Mouse (Mus musculus): ENCODE measurements around the gene Iqsec1. TPM values are rescaled to one million over a fixed set of nuclear protein-coding genes. Genes with fewer than 3 reads are reported as not detected.
A peak's percentile ranks its signal among the peaks of the same experiment; 100 is the strongest.

Iqsec1 gene
- polyA plus RNA-seq, 1 experiment from 2014 or later, result 11.6 TPM

DNA sequence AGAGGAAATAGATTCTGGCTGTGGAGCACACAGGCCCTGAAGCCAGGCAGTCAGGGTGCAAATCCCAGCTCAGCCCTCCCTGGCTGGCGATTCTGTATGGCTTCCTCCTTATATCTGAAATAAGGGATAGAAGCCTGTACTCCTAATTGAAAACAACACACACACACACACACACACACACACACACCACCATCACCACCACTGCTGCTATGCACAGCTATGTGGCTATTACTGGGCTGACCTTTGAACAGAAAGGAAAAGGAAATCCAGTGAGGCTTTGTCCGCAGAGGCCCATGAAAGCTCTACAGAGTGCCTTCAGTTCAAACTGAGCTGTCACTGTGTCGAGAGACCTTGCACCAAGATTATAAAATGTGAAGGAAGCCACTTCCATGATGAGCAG lies 276.4 kb downstream of the Iqsec1 start:
- no peaks in the 10 kb centered on the region for H3K9me3 ChIP-seq
- no peak overlapping the region for H3K4me3 ChIP-seq
- 54% methylated on average over 3 of the region's 3 CpGs for WGBS
- H3K27ac ChIP-seq, result peak overlapping the region; percentile 8
- H3K36me3 ChIP-seq, result peaks cover 5% of the 10 kb centered on the region; the same call in 1 of the 2 replicates
- H3K4me1 ChIP-seq, result peaks cover 92% of the 10 kb centered on the region
- no peak overlapping the region for H3K9ac ChIP-seq
- H3K4me2 ChIP-seq, result no peak overlapping the region
- ATAC-seq (ENCODE audit: insufficient number of reproducible peaks, low FRiP score, low TSS enrichment, low read depth), result no peak
- no peaks in the 10 kb centered on the region for H3K27me3 ChIP-seq

DNA sequence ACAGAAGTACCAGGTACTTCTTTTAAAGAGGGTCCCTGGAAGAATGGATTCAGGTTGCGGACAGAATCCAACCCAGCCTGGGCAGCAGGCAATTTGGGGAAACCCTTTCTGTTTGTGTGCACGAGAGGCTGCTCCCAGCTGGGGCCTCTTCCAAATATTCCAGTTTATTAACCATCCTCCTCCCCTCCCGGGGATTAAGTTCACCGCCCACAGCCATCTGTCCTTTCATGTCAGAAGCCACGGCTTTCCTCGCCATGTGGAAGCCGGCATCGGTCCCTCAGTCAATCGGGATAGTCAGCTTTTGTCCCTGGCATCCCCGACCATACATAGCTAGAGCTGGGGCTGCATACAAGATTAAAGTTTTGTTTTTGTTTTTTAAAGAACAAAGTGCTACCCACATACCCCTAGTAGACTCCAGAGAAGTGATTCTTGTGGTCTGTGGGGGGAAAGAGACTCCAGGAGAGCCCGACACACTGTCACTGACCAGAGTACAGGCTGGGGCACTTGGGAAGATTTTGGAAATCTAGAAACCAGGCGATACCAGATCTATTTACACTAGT lies 276.9 kb downstream of the Iqsec1 start:
- Histone ChIP-seq H3K9me3 (no peaks in the 10 kb centered on the region), H3K4me3 (no peak overlapping the region), H3K36me3 (peaks cover 5% of the 10 kb centered on the region; the same call in 1 of the 2 replicates), H3K27ac (peak overlapping the region; percentile 8), H3K9ac (no peak overlapping the region), H3K4me1 (peaks cover 92% of the 10 kb centered on the region), H3K27me3 (no peaks in the 10 kb centered on the region), H3K4me2 (peak overlapping the region; percentile 15; the same call in 1 of the 2 replicates)
- WGBS, result 30% methylated on average over 12 of the region's 12 CpGs
- ATAC-seq (ENCODE audit: insufficient number of reproducible peaks, low FRiP score, low TSS enrichment, low read depth), result no peak

DNA sequence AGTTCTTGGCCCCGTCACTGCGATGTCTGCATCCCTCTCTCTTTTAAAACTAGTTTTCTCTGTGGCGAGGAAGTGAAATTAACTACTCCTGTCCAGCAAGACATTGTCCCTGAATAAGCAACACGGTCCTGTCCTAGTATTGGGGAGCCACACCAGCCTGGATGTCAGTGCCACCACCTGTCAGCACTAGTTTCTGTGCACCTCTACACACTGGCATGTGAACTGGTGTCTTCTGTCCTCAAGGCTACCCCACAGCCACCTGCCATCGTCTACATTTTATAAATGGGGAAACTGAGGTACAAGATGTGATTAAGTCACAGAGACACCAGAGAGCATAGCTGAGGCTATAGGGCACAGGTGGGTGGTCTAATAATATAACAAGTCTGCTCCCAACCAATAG lies 277.7 kb downstream of the Iqsec1 start:
- Histone ChIP-seq H3K27ac (no peak overlapping the region), H3K9me3 (no peaks in the 10 kb centered on the region), H3K27me3 (no peaks in the 10 kb centered on the region), H3K4me1 (peaks cover 94% of the 10 kb centered on the region), H3K36me3 (peaks cover 5% of the 10 kb centered on the region; the same call in 1 of the 2 replicates), H3K4me3 (no peak overlapping the region), H3K4me2 (no peak overlapping the region), H3K9ac (no peak overlapping the region)
- ATAC-seq (ENCODE audit: insufficient number of reproducible peaks, low FRiP score, low TSS enrichment, low read depth), result no peak
- 87% methylated on average over 5 of the region's 5 CpGs for WGBS

DNA sequence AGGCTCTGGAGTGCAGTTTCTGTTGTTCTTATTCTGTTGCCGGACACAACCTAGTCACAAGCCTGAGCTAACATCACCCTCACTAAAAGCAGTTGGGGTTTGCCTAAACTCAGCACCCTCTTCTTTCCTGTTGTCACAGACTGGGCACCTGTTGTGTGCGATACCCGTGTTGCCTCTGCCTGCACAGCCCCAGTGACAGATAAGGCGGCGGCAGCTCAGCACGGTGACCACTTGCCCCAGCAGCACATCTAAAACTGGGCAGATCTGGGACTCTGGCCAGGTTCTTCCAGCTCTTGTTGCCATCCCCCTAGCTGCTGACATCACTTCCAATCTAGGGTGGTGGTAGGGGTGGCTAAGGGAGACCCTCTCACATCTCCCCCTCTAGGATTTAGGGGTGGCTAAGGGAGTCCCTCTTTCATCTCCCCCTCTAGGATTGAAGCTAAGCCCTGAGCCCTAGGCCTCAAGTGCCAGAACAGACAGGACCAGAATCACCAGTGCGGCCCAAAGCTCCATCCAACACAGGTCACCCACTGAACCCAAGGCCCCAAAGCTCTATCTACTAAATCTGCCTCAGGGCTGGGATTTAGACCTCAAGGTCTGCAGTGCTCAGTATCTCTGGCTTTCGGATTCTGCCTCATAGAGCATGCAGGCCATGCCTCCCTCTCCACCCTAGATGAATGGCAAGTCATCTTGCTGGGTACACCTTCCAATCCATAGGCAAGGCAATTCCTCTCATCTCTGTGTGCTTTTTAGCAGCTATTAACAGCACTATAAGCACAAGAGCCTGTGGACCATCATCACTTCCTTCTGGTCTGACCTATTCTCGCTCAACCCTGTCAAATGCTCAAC lies 278.3 kb downstream of the Iqsec1 start:
- peaks cover 5% of the 10 kb centered on the region; the same call in 1 of the 2 replicates for H3K36me3 ChIP-seq
- no peak for ATAC-seq (ENCODE audit: insufficient number of reproducible peaks, low FRiP score, low TSS enrichment, low read depth)
- no peak overlapping the region for H3K4me3 ChIP-seq
- no peaks in the 10 kb centered on the region for H3K9me3 ChIP-seq
- H3K9ac ChIP-seq, result no peak overlapping the region
- no peak overlapping the region for H3K27ac ChIP-seq
- no peak overlapping the region for H3K4me2 ChIP-seq
- WGBS, result 89% methylated on average over 9 of the region's 9 CpGs
- no peaks in the 10 kb centered on the region for H3K27me3 ChIP-seq
- H3K4me1 ChIP-seq, result peaks cover 94% of the 10 kb centered on the region

DNA sequence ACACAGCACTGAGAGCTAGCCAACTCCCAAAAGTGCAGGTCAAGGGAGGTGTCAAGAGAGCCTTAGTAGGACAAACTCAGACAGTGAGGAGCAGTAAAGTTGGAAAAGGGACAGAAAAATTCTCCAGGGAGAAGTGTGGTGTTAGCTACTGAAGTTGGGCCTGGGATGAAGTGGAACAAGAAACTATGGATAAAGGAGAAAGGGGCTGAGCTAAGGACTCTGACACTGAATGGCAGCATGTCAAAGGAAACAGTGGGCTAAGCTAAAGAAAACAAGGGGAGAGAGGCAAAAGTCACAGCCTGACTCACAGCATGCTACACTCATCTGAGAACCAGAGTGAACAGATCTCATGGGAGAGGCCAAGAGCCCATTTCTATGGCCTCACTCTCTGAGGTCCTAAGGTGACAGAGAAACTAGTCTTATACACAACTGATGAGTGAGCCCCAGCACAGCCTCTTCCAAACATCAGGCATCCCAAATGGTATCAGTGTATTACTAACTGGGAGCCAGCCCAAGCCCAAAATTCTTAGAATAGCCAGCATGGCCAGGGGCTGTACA lies 280.3 kb downstream of the Iqsec1 start:
- no peak for ATAC-seq (ENCODE audit: insufficient number of reproducible peaks, low FRiP score, low TSS enrichment, low read depth)
- Histone ChIP-seq H3K27ac (peak overlapping the region; percentile 91; the same call in 1 of the 2 replicates), H3K36me3 (no peaks in the 10 kb centered on the region), H3K9me3 (no peaks in the 10 kb centered on the region), H3K4me1 (peaks cover 97% of the 10 kb centered on the region), H3K4me2 (no peak overlapping the region), H3K9ac (no peak overlapping the region), H3K27me3 (no peaks in the 10 kb centered on the region), H3K4me3 (no peak overlapping the region)

DNA sequence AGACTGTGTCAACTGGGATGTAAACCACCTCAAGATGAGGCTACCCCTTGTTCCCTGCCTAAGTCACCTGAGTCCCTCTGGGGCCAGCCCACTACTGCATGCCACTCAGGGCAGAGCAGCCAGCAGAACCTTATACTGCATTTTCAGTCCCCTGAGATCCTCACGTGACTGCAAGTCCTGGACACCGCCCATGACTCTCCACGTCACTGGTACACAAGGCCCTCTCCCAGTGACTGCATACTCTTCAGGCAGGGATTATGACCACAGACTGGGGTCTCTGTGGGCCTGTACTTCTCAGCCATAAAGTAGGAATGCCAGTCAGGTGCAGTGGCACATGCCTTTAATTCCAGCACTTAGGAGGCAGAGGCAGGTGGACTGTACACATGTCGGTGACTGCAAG lies 281.3 kb downstream of the Iqsec1 start:
- Histone ChIP-seq H3K9me3 (no peaks in the 10 kb centered on the region), H3K4me3 (no peak overlapping the region), H3K27me3 (no peaks in the 10 kb centered on the region), H3K4me2 (no peak overlapping the region), H3K4me1 (peaks cover 97% of the 10 kb centered on the region), H3K9ac (no peak overlapping the region), H3K27ac (peak overlapping the region; percentile 91), H3K36me3 (no peaks in the 10 kb centered on the region)
- 43% methylated on average over 4 of the region's 4 CpGs for WGBS
- ATAC-seq (ENCODE audit: insufficient number of reproducible peaks, low FRiP score, low TSS enrichment, low read depth), result peak; percentile 12; the same call in 1 of the 2 replicates

DNA sequence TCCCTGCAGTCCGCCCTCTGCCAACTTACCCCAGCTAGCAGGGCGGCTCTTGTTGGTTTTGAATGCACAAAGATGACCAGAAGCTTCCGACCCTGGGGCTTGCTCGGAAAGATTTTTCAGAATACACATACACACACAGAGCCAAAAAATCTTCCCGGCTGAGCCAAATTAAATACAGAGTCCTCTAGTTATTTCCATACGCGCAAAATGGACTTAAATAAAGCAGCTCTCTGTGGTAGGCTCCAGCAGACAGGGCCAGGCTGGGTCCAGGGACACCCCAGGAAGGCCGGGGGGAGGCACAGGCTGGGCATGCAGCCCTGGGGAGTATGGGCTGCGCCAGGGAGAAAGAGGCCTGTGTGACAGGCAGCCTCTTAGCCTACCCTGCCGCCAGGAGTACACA lies 282.0 kb downstream of the Iqsec1 start:
- H3K36me3 ChIP-seq, result no peaks in the 10 kb centered on the region
- peak overlapping the region; percentile 91 for H3K27ac ChIP-seq
- peak; percentile 77 for ATAC-seq (ENCODE audit: insufficient number of reproducible peaks, low FRiP score, low TSS enrichment, low read depth)
- peaks cover 96% of the 10 kb centered on the region for H3K4me1 ChIP-seq
- H3K4me2 ChIP-seq, result 0 out of 2 replicates have a peak overlapping the region, but pooled peaks have one; percentile 12
- 0 out of 2 replicates have a peak overlapping the region, but pooled peaks have one; percentile 14 for H3K9ac ChIP-seq
- no peaks in the 10 kb centered on the region for H3K9me3 ChIP-seq
- 36% methylated on average over 10 of the region's 10 CpGs for WGBS
- no peak overlapping the region for H3K4me3 ChIP-seq
- H3K27me3 ChIP-seq, result no peaks in the 10 kb centered on the region

DNA sequence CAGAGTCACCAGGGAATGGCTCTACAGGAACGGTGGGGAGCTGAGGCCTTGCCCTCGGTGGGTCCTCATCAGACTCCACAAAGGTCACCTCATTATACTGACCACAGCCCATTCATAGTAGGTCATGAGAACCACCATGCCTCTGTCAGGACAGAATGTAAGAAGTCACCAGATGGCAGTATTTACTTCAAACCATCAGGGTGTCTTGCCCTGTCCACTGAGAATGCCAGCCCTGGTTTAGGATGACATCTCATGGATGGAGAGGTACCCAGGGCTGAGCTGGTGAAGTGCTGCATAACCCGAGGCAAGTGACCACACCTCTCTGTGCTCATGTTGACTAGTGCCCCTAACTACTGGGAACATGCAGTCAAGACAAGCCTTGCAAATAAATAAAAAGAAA lies 282.7 kb downstream of the Iqsec1 start:
- H3K9ac ChIP-seq, result no peak overlapping the region
- H3K36me3 ChIP-seq, result no peaks in the 10 kb centered on the region
- H3K9me3 ChIP-seq, result no peaks in the 10 kb centered on the region
- 74% methylated on average over 3 of the region's 3 CpGs for WGBS
- H3K4me3 ChIP-seq, result no peak overlapping the region
- H3K27ac ChIP-seq, result peak overlapping the region; percentile 91
- H3K4me1 ChIP-seq, result peaks cover 96% of the 10 kb centered on the region
- ATAC-seq (ENCODE audit: insufficient number of reproducible peaks, low FRiP score, low TSS enrichment, low read depth), result no peak
- no peaks in the 10 kb centered on the region for H3K27me3 ChIP-seq
- no peak overlapping the region for H3K4me2 ChIP-seq

DNA sequence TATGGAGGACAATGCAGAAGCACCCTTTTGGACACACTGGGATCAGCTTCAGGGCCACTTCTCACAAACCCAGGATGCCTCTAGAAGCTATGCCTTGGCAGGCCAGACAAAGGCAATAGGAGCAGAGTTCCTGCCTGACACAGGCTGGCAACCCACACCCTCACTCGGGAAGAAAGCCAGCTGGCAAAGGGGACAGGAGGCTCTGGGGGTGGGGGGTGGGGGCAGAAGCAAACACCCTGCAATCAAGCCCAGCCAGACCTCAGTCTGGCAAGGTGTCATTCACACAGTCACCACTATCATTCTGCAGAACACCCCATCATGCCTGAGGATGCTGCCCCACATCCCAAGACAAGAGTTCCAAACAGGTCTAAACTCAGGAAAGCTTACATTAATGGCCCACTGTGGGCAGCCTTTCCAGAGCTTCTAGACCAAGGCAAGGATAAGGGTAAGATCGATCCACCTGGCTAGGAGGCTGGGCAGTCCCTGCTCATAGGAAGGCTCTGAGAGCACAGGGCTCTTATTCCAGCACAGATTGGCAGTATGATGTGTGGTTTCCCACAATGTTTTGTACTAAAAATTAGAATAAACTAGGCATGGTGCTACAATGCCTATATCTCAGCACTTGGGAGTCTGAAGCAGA lies 283.7 kb downstream of the Iqsec1 start:
- no peak overlapping the region for H3K9ac ChIP-seq

DNA sequence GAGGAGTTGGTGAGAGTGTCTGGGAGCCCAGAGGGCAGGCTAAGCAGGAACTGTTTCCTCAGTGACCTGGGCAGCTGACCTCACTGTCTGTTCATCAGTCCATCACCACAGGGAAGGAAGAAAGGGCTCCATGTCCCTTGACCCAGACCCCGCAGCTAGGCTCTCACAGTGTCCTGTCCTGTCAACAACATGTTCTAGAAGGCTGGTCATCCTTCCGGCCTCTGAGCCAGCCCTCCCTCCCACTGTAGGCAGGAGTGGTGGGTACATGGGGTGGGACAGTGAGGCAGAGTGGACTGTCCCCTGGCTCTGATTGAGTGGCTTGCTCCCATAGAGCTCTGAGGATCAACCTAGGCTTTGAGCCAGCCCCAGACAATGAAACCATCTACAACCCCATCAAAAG lies 284.7 kb downstream of the Iqsec1 start:
- H3K4me2 ChIP-seq, result no peak overlapping the region
- H3K4me3 ChIP-seq, result no peak overlapping the region
- no peaks in the 10 kb centered on the region for H3K27me3 ChIP-seq
- ATAC-seq (ENCODE audit: insufficient number of reproducible peaks, low FRiP score, low TSS enrichment, low read depth), result no peak
- H3K4me1 ChIP-seq, result peaks cover 99% of the 10 kb centered on the region
- no peaks in the 10 kb centered on the region for H3K36me3 ChIP-seq
- H3K9ac ChIP-seq, result no peak overlapping the region
- no peaks in the 10 kb centered on the region for H3K9me3 ChIP-seq
- H3K27ac ChIP-seq, result peak overlapping the region; percentile 75
- 55% methylated on average over 2 of the region's 2 CpGs for WGBS

More for the DNA sequence above, 283.7 kb downstream of the Iqsec1 start:
- no peak for ATAC-seq (ENCODE audit: insufficient number of reproducible peaks, low FRiP score, low TSS enrichment, low read depth)
- peaks cover 96% of the 10 kb centered on the region for H3K4me1 ChIP-seq
- no peak overlapping the region for H3K4me2 ChIP-seq
- no peak overlapping the region for H3K4me3 ChIP-seq
- no peaks in the 10 kb centered on the region for H3K9me3 ChIP-seq
- no peaks in the 10 kb centered on the region for H3K27me3 ChIP-seq
- no peaks in the 10 kb centered on the region for H3K36me3 ChIP-seq
- peak overlapping the region; percentile 91; the same call in 1 of the 2 replicates for H3K27ac ChIP-seq
- 58% methylated on average over 2 of the region's 2 CpGs for WGBS

DNA sequence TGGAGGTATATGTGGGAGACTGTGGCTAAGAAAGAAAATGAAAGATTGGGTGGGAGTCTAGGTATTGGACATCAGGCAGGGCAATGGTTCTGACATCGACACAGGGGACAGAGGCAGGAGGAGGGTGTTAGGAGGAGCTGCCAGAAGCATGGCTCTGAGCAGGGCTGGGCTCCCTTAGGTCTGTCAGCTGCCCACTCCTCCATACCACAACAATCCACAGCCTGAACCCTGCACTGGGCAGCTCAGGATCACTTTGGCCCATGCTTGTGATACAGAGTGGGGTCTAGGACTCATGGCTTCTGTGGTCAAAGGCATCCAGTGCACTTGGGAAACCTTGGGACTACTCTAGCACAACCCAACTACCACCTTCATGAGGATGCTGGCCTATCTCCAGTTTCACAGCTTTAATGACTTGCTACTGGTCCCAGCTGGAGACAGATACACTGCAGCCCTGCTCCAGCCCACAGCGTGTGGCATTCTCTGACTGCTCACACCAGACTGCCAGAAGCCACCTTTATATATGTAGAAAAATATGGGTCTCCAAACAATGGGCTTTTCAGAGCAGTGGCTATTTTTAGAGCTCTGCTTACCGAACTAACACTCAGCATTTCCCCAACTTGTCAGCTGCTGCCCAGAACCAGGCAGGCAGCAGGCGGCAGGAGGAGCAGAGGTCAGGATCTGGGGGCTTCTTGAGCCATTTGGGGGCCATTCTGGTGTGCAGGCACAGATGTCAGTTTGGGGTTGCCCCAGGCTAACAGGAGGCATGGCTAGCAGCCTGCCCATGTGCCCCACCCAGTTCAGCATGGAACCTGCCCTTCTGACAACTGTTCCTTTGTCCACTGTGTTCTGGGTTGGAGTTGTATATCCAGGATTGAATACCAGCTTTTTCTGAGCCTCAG lies 285.4 kb downstream of the Iqsec1 start:
- no peak for ATAC-seq (ENCODE audit: insufficient number of reproducible peaks, low FRiP score, low TSS enrichment, low read depth)
- no peak overlapping the region for H3K4me3 ChIP-seq

More for the DNA sequence above, 285.4 kb downstream of the Iqsec1 start:
- Histone ChIP-seq H3K4me1 (peaks cover 93% of the 10 kb centered on the region), H3K36me3 (no peaks in the 10 kb centered on the region), H3K27me3 (no peaks in the 10 kb centered on the region), H3K9ac (no peak overlapping the region), H3K9me3 (no peaks in the 10 kb centered on the region), H3K4me2 (no peak overlapping the region), H3K27ac (peak overlapping the region; percentile 75)
- WGBS, result 28% methylated on average over 4 of the region's 4 CpGs
